ENCODE assay signal across 11 mouse cellular contexts in genomic region chr5:124193286-124194112, GRCm38 (mm10). TPM values are rescaled to one million over a fixed set of nuclear protein-coding genes. Genes with fewer than 3 reads are reported as not detected.
DNase-seq lines count a peak whose midpoint lies in the region; ATAC-seq and TF ChIP-seq lines count a peak whose summit lies in the region.
"Had no signal": no experiment of that assay in that cellular context is flagged by ENCODE, and none has a peak within 500 bp of the region (broad histone marks: within the 10 kb centered on the region; RNA-seq: fewer than 3 reads in every experiment).

No protein-coding gene starts in this region.

- no peaks in the 10 kb centered on the region for H3K36me3 ChIP-seq in testis, adult 2 months (ENCODE audit: control insufficient read depth, insufficient read depth, low read length)
- no peaks in the 10 kb centered on the region for H3K36me3 ChIP-seq in neural tube, embryonic 14.5 days (ENCODE audit: control insufficient read depth, insufficient read depth, low read length)
- H3K36me3 ChIP-seq: lung, embryonic 15.5 days had no signal

- no peak overlapping the region for H3K4me3 ChIP-seq in testis, adult 2 months (ENCODE audit: control insufficient read depth, low read depth, low read length)
- H3K4me3 ChIP-seq in neural tube, embryonic 14.5 days (ENCODE audit: low read depth, low read length), result no peak overlapping the region
- H3K4me3 ChIP-seq: lung, embryonic 15.5 days had no signal

- peaks cover 10% of the 10 kb centered on the region for H3K4me1 ChIP-seq in testis, adult 2 months (ENCODE audit: control insufficient read depth, insufficient read depth, low read length)
- peaks cover 14% of the 10 kb centered on the region; the same call in 1 of the 2 replicates for H3K4me1 ChIP-seq in neural tube, embryonic 14.5 days (ENCODE audit: control insufficient read depth, insufficient read depth, low read length)

- DNase-seq in heart, adult 11 months, result peak; percentile 90
- DNase-seq in heart, postnatal 36 days, result no peak
- DNase-seq in testis, postnatal 14 days (ENCODE audit: low spot score), result no peak
- DNase-seq in spleen, postnatal 36 days (ENCODE audit: low spot score in 2 of 2), result no peak
- DNase-seq in gastrocnemius, postnatal 4 days (ENCODE audit: low spot score in 2 of 2), result no peak
- no peak for DNase-seq in left cerebral cortex, adult 18-20 months (ENCODE audit: low spot score in 2 of 2)
- DNase-seq: cerebellum, postnatal 25 days; left cerebral cortex, postnatal 4 days had no signal

- no peaks in the 10 kb centered on the region for H3K9me3 ChIP-seq in neural tube, embryonic 14.5 days (ENCODE audit: control insufficient read depth, low read length)
- H3K9me3 ChIP-seq: lung, embryonic 15.5 days had no signal

- H3K9ac ChIP-seq in neural tube, embryonic 14.5 days (replicated peaks; ENCODE audit: low read depth, low read length), result no peak overlapping the region; the same call in 1 of the 2 replicates
- H3K9ac ChIP-seq: lung, embryonic 15.5 days had no signal

- TF ChIP-seq CTCF in testis, adult 2 months (IDR thresholded peaks at IDR 0.05; ENCODE audit: control insufficient read depth, insufficient read depth, insufficient replicate concordance, low read depth, low read length), result no peak

- H3K4me2 ChIP-seq in neural tube, embryonic 14.5 days (ENCODE audit: low read depth, low read length), result no peak overlapping the region
- H3K4me2 ChIP-seq: lung, embryonic 15.5 days had no signal

- no peak for TF ChIP-seq POLR2A in testis, adult 2 months (IDR thresholded peaks at IDR 0.05; ENCODE audit: control insufficient read depth, low read depth, low read length)

- 66% methylated on average over 24 of the region's 24 CpGs for WGBS in neural tube, embryonic 14.5 days

- peak overlapping the region; percentile 46 for H3K27ac ChIP-seq in testis, adult 2 months (ENCODE audit: control insufficient read depth, insufficient read depth, low read depth, low read length)
- H3K27ac ChIP-seq in neural tube, embryonic 14.5 days (ENCODE audit: low read depth, low read length), result peak overlapping the region; percentile 10; the same call in 1 of the 2 replicates
- H3K27ac ChIP-seq: lung, embryonic 15.5 days had no signal

- intact Hi-C loops in heart, postnatal 36 days (cut with DNase I), result no loop called here

- H3K27me3 ChIP-seq in testis, adult 2 months (ENCODE audit: control insufficient read depth, insufficient read depth, low read length), result no peaks in the 10 kb centered on the region
- H3K27me3 ChIP-seq in neural tube, embryonic 14.5 days (ENCODE audit: control insufficient read depth, insufficient read depth, low read length), result no peaks in the 10 kb centered on the region
- H3K27me3 ChIP-seq: lung, embryonic 15.5 days had no signal

- ATAC-seq in neural tube, embryonic 14.5 days (ENCODE audit: low read depth), result peak; percentile 41; the same call in 1 of the 2 replicates

RNA-seq across cellular contexts. Expression of gene Pitpnm2, which starts 56.1 kb away (rescaled TPM):
- 10 to 100 TPM; 43.9 to 45.5 TPM for total RNA-seq in heart, postnatal 36 days (2021)
- 54.9 and 61.9 TPM in 2 replicates for polyA plus RNA-seq in testis, adult 2 months (2012; rRNA removed)
- 14.3 and 15.2 TPM in 2 replicates for polyA plus RNA-seq in neural tube, embryonic 14.5 days (2014; fragmentation: Nextera tagmentation; extraction: Ambion mirVana)
- total RNA-seq in gastrocnemius, postnatal 4 days (2021), result 10 to 100 TPM; 24.7 to 28.9 TPM
- total RNA-seq in left cerebral cortex, adult 18-20 months (2021), result 100 to 1,000 TPM; 259 to 274 TPM

Comparison
In these comparisons a context has a peak if more than half of its experiments do, and no peak if none do; other contexts are left out.
1. RNA of gene Pitpnm2, which starts 56.1 kb away (total RNA-seq): 259 to 274 TPM in left cerebral cortex, adult 18-20 months; 43.9 to 45.5 TPM in heart, postnatal 36 days and 24.7 to 28.9 TPM in gastrocnemius, postnatal 4 days; every median in the first group is over 4 times any median in the second.